Mouse (Mus musculus): ENCODE results near the gene Nomo1.

GRCm38 (mm10) chr7:46129463-46130179 is 96.1 kb downstream of the Nomo1 start:
- TF ChIP-seq CTCF (IDR thresholded peaks at IDR 0.05; ENCODE audit: insufficient read depth, low read length) (no peak), POLR2A (IDR thresholded peaks at IDR 0.05; ENCODE audit: borderline replicate concordance, extremely low read depth, low read depth, low read length) (no peak)
